Mouse (Mus musculus) spleen, adult 2 months (tissue): ENCODE results near the gene L2hgdh. TPM values are rescaled to one million over a fixed set of nuclear protein-coding genes. Genes with fewer than 3 reads are reported as not detected.

Experiments used
- DNase-seq, 2 experiments: peaks; one replicate each; pipeline versions ENCODE4 v3.0.0 to v3.0.0-alpha.2; 2012 to 2021; ENCODE audit warnings: low spot score in 2 of 2, low read depth in 1 of 2
- H3K27ac ChIP-seq: fragments of 200-500 bp; 2 replicates; pipeline ENCODE4 v1.5.1; 2012; ENCODE audit warnings: low read length, inconsistent platforms; ENCODE audit not compliant: insufficient read depth
- H3K27me3 ChIP-seq: fragments of 200-500 bp; 2 replicates; pipeline ENCODE4 v1.6.1; 2012; ENCODE audit warnings: mild to moderate bottlenecking, moderate library complexity, low read length, inconsistent platforms; ENCODE audit not compliant: control insufficient read depth, insufficient read depth
- H3K36me3 ChIP-seq: fragments of 200-500 bp; 2 replicates; pipeline ENCODE4 v1.6.1; 2012; ENCODE audit warnings: mild to moderate bottlenecking, low read length, inconsistent platforms; ENCODE audit not compliant: control insufficient read depth, insufficient read depth
- H3K4me1 ChIP-seq: fragments of 200-500 bp; 2 replicates; pipeline ENCODE4 v1.6.1; 2011; ENCODE audit warnings: inconsistent platforms; ENCODE audit not compliant: control insufficient read depth, insufficient read depth, insufficient read length
- H3K4me3 ChIP-seq: fragments of 200-500 bp; 2 replicates; pipeline ENCODE4 v1.5.1; 2011; ENCODE audit warnings: mild to moderate bottlenecking, inconsistent platforms; ENCODE audit not compliant: insufficient read depth, insufficient read length; ENCODE audit errors: extremely low read depth
- CTCF ChIP-seq: fragments of 200-500 bp; IDR thresholded peaks from 2 replicates; pipeline ENCODE4 v1.5.1; 2011; ENCODE audit warnings: mild to moderate bottlenecking, inconsistent platforms; ENCODE audit not compliant: insufficient read depth, insufficient read length, insufficient replicate concordance; ENCODE audit errors: extremely low read depth
- POLR2A ChIP-seq: fragments of 200-500 bp; IDR thresholded peaks from 2 replicates; pipeline ENCODE4 v1.6.1; 2011; ENCODE audit warnings: low read depth, low read length, inconsistent platforms
- WGBS: fragments of 180-500 bp; shearing (Covaris S2); methylation state at CpG from one replicate; pipeline ENCODE4 v1.1.7; 2018; 5-methylcytosine and 5-hydroxymethylcytosine counted together
- polyA plus RNA-seq: library from polyadenylated mRNA; depleted of rRNA; stranded (reverse); fragments of >200 nt; gene quantifications from 2 replicates; pipeline ENCODE4 v1.2.3, GENCODE M21; 2012

Gene L2hgdh
- polyA plus RNA-seq, 1 experiment = 1.4 TPM

- 91% methylated on average over 1 of the region's 1 CpGs for WGBS
- H3K4me3 ChIP-seq = no peak overlapping the region
- TF ChIP-seq CTCF (no peak), POLR2A (no peak)
- no peak overlapping the region for H3K27ac ChIP-seq
- no peaks in the 10 kb centered on the region for H3K27me3 ChIP-seq
- DNase-seq = no peak
- no peaks in the 10 kb centered on the region; the same call in 1 of the 2 replicates for H3K4me1 ChIP-seq
- H3K36me3 ChIP-seq = no peaks in the 10 kb centered on the region
These were observed 4.6 kb upstream of the L2hgdh start for GRCm38 (mm10) chr12:69729246-69729645.

DNA sequence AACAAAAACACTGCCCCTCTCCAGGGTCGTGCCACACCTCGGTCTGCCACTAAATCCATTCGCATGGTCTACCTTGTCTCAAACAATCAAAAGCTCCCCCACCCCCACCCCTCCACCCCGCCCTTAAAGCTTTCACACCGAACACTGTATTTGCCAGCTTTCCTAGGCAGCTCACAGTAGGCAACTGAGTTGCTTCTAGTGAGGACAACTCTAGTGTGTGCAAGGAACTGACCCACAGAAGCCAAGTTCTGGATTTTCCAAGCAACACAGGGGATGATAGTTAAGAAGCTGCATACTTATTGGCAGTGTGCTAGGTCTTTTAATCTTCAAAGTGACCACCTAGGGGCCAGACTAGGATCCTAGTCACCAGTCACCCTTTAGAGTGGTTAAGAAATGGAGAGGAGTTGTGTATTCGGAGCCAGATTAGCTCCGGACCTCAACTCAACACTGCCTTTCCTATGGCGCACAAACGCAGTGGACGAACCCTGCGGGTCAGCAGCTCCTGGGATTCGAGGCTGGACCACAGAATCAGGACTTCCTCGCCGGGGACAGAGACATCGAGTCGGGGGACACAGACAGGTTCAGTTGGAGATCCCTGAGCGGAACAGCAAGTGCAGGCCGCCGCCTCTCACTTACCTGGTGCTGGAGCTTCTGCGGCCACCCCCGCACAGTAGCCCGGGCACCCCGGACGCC, 509 bp downstream of the L2hgdh start:
- DNase-seq = no peak
- 4% methylated on average over 24 of the region's 24 CpGs for WGBS

GRCm38 (mm10) chr12:69723376-69723775, 1.3 kb downstream of the L2hgdh start:
- no peak overlapping the region for H3K4me3 ChIP-seq
- no peaks in the 10 kb centered on the region for H3K36me3 ChIP-seq

More for the DNA sequence above, 509 bp downstream of the L2hgdh start:
- no peak for TF ChIP-seq POLR2A
- no peak for TF ChIP-seq CTCF
- no peaks in the 10 kb centered on the region; the same call in 1 of the 2 replicates for H3K4me1 ChIP-seq
- H3K36me3 ChIP-seq = no peaks in the 10 kb centered on the region
- H3K27ac ChIP-seq = no peak overlapping the region
- peak overlapping the region; percentile 95 for H3K4me3 ChIP-seq
- H3K27me3 ChIP-seq = no peaks in the 10 kb centered on the region

GRCm38 (mm10) chr12:69722857-69723256, 1.8 kb downstream of the L2hgdh start:
- no peak overlapping the region for H3K4me3 ChIP-seq
- 89% methylated on average over 3 of the region's 3 CpGs for WGBS
- H3K36me3 ChIP-seq = no peaks in the 10 kb centered on the region
- H3K27ac ChIP-seq = no peak overlapping the region
- no peaks in the 10 kb centered on the region; the same call in 1 of the 2 replicates for H3K4me1 ChIP-seq
- DNase-seq = no peak
- no peaks in the 10 kb centered on the region for H3K27me3 ChIP-seq
- TF ChIP-seq POLR2A (no peak), CTCF (no peak)

More at GRCm38 (mm10) chr12:69723376-69723775, 1.3 kb downstream of the L2hgdh start:
- no peak overlapping the region for H3K27ac ChIP-seq
- H3K27me3 ChIP-seq = no peaks in the 10 kb centered on the region
- TF ChIP-seq CTCF = no peak
- TF ChIP-seq POLR2A = no peak
- no peak for DNase-seq
- 73% methylated on average over 2 of the region's 2 CpGs for WGBS
- H3K4me1 ChIP-seq = no peaks in the 10 kb centered on the region; the same call in 1 of the 2 replicates

DNA sequence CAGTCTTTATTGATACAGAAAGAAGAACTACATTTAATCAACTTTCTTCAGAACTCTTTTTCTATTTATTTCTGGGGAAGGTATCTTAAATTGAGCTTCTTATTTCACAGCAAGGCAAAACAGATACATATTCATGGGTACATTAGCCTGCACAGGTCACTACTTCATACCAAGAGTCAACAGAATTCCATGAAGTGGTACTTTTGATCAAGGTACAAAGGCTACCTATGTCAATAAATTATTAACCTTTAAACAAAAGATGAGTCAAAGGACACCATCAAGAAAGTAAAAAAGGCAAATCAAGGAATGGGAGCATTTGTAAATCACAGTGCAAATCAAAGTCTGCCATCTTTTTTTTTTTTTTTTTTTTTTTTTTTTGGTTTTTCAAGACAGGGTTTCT, 11.0 kb downstream of the L2hgdh start:
- H3K36me3 ChIP-seq = no peaks in the 10 kb centered on the region

DNA sequence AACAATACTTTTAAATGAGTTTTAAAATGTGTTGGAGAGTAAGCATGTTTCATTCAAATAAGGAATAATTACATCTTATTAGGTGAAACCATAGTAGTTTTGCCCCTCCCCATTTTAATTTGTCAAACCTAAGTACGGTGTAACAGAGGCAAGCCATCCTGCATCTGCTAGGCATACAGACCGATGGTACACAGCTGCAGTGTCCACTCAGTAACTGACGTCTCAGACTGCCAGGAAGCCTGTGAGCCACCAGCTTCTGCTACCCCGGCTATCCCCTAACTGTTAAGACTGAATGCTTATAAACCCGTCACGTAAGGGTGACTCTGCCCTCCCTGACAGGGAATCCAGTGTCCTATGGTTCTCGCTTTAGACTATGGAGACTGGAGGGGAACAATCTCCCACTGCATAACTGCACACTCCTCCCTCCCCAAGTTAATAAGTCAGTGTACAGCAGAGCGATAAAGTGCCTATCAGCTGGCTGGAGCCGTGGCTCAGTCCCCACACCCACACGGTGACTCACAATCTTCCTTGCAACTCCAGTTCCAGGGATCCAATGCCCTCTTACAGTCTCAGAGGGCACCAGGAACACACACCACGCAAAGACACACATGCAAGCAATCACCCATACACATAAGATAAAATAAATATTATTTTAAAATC, 19.7 kb downstream of the L2hgdh start:
- Histone ChIP-seq H3K27me3 (no peaks in the 10 kb centered on the region), H3K36me3 (peaks cover 2% of the 10 kb centered on the region; the same call in 1 of the 2 replicates), H3K4me3 (no peak overlapping the region), H3K27ac (no peak overlapping the region), H3K4me1 (no peaks in the 10 kb centered on the region)
- no peak for DNase-seq
- no peak for TF ChIP-seq CTCF
- no peak for TF ChIP-seq POLR2A
- WGBS = 91% methylated on average over 11 of the region's 11 CpGs

More for the DNA sequence above, 11.0 kb downstream of the L2hgdh start:
- no peak for TF ChIP-seq CTCF
- no peak for TF ChIP-seq POLR2A
- DNase-seq = no peak
- no peaks in the 10 kb centered on the region for H3K4me1 ChIP-seq
- H3K27me3 ChIP-seq = no peaks in the 10 kb centered on the region
- no peak overlapping the region for H3K4me3 ChIP-seq
- H3K27ac ChIP-seq = no peak overlapping the region

DNA sequence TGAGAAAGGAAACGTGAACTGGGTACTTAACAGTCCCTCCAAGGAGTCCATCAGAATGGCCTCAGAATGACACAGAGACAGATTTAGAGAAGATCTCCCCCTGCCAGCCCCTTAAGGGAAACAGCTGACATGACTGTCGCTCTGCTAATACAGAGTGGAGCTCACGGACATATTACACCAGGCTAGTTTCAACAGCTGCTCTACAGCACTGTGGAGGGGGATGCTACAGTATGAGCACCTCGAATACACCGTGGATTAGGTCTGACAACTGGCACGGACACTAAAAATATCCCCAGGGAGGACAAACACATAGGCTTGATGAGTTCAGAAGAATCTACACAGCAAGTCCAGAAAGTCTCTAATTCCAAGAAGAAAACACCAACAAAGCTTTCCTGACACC, 26.3 kb downstream of the L2hgdh start:
- TF ChIP-seq POLR2A (no peak), CTCF (no peak)
- no peak for DNase-seq
- H3K4me1 ChIP-seq = no peaks in the 10 kb centered on the region
- H3K36me3 ChIP-seq = no peaks in the 10 kb centered on the region; the same call in 1 of the 2 replicates
- H3K27me3 ChIP-seq = no peaks in the 10 kb centered on the region
- H3K27ac ChIP-seq = no peak overlapping the region
- WGBS = 93% methylated on average over 6 of the region's 6 CpGs
- no peak overlapping the region for H3K4me3 ChIP-seq
